Mouse (Mus musculus) G1E (cell line): ENCODE measurements around the gene Mcur1.

Experiments used
- CTCF ChIP-seq: IDR thresholded peaks from 2 replicates; pipeline ENCODE4 v1.5.1; 2012; ENCODE audit warnings: low read depth, low read length, inconsistent platforms, mixed read lengths
- GATA1 ChIP-seq: IDR thresholded peaks from 2 replicates; pipeline ENCODE4 v1.6.1; 2012; ENCODE audit warnings: borderline replicate concordance, low read length, inconsistent platforms, mixed read lengths

GRCm38 (mm10) chr13:43573979-43574378, 14.0 kb upstream of the Mcur1 start:
- no peak for TF ChIP-seq CTCF
- TF ChIP-seq GATA1, result no peak
